Mouse (Mus musculus): ENCODE measurements around the gene Pes1.

DNA sequence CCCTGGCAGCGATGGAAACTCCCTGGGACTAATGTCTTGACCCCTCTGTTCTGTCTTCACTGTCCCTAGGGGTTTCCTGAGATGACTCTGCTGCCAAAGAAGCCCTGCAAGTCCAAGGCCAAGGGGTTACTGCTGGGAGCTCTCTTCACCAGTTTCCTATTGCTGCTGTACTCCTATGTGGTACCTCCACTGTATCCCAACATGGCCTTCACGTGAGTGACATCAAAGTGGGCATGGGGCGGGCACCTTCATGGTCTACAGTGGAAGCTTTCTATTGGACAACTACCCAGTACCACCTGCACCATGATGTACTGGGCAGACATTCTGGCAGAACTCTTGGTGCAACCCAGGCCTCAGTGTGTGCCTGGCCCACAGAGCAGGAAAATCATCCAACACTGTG is 33.1 kb downstream of the Pes1 start:
- TF ChIP-seq EP300 (IDR thresholded peaks at IDR 0.05; ENCODE audit: low read depth) (no peak), CTCF (IDR thresholded peaks at IDR 0.05; ENCODE audit: low read depth) (no peak)

All from liver, embryonic 14.5 days (tissue).